Mouse (Mus musculus): ENCODE results near the gene Vps37b. TPM values are rescaled to one million over a fixed set of nuclear protein-coding genes. Genes with fewer than 3 reads are reported as not detected.

Vps37b gene
- 70.9 and 81.1 TPM in 2 replicates for polyA plus RNA-seq (2015; fragmentation: Nextera tagmentation; extraction: Ambion mirVana)

GRCm38 (mm10) chr5:124032001-124032508 lies at the start of gene Vps37b:
TSS of gene Vps37b (minus strand) at chr5:124032270.
- no peaks in the 10 kb centered on the region for H3K36me3 ChIP-seq (ENCODE audit: control insufficient read depth, insufficient read depth, low read length)
- peaks cover 32% of the 10 kb centered on the region for H3K4me1 ChIP-seq (ENCODE audit: control insufficient read depth, insufficient read depth, low read depth, low read length)
- no peaks in the 10 kb centered on the region for H3K27me3 ChIP-seq (replicated peaks; ENCODE audit: control insufficient read depth, insufficient read depth, low read length)
- H3K4me3 ChIP-seq (ENCODE audit: low read length): peak within 1 kb of the TSS; percentile 60
- H3K9me3 ChIP-seq (ENCODE audit: control insufficient read depth, low read length): no peaks in the 10 kb centered on the region
- H3K27ac ChIP-seq (ENCODE audit: low read depth, low read length): peak within 1 kb of the TSS; percentile 87
- peak within 1 kb of the TSS; percentile 71 for H3K4me2 ChIP-seq (ENCODE audit: low read length)
- peak; percentile 65 for ATAC-seq
- peak within 1 kb of the TSS; percentile 79 for H3K9ac ChIP-seq (ENCODE audit: low read depth, low read length)
- WGBS: 0% methylated on average over 44 of the region's 52 CpGs

- H3K4me2 ChIP-seq (ENCODE audit: low read length): no peak overlapping the region
- 94% methylated on average over 17 of the region's 17 CpGs for WGBS
- H3K9me3 ChIP-seq (ENCODE audit: control insufficient read depth, low read length): no peaks in the 10 kb centered on the region
- H3K9ac ChIP-seq (ENCODE audit: low read depth, low read length): no peak overlapping the region
- no peak overlapping the region for H3K4me3 ChIP-seq (ENCODE audit: low read length)
- H3K4me1 ChIP-seq (ENCODE audit: control insufficient read depth, insufficient read depth, low read depth, low read length): no peaks in the 10 kb centered on the region; the same call in none of the 2 replicates
- no peak overlapping the region for H3K27ac ChIP-seq (ENCODE audit: low read depth, low read length)
- no peak for ATAC-seq
- no peaks in the 10 kb centered on the region for H3K27me3 ChIP-seq (replicated peaks; ENCODE audit: control insufficient read depth, insufficient read depth, low read length)
- 0 out of 2 replicates have a peak, but pooled peaks cover 2% of the 10 kb centered on the region for H3K36me3 ChIP-seq (ENCODE audit: control insufficient read depth, insufficient read depth, low read length)
These were observed 47.8 kb upstream of the Vps37b start for GRCm38 (mm10) chr5:124079880-124080279.

GRCm38 (mm10) chr5:124078794-124079416 lies 46.8 kb upstream of the Vps37b start:
- Histone ChIP-seq H3K4me1 (ENCODE audit: control insufficient read depth, insufficient read depth, low read depth, low read length) (peaks cover 2% of the 10 kb centered on the region; the same call in 1 of the 2 replicates), H3K27ac (ENCODE audit: low read depth, low read length) (peak overlapping the region; percentile 69), H3K27me3 (replicated peaks; ENCODE audit: control insufficient read depth, insufficient read depth, low read length) (no peaks in the 10 kb centered on the region), H3K4me3 (ENCODE audit: low read length) (no peak overlapping the region), H3K9ac (ENCODE audit: low read depth, low read length) (no peak overlapping the region), H3K36me3 (ENCODE audit: control insufficient read depth, insufficient read depth, low read length) (0 out of 2 replicates have a peak, but pooled peaks cover 2% of the 10 kb centered on the region), H3K9me3 (ENCODE audit: control insufficient read depth, low read length) (no peaks in the 10 kb centered on the region), H3K4me2 (ENCODE audit: low read length) (peak overlapping the region; percentile 24)
- ATAC-seq: peak; percentile 90
- WGBS: 37% methylated on average over 9 of the region's 9 CpGs

DNA sequence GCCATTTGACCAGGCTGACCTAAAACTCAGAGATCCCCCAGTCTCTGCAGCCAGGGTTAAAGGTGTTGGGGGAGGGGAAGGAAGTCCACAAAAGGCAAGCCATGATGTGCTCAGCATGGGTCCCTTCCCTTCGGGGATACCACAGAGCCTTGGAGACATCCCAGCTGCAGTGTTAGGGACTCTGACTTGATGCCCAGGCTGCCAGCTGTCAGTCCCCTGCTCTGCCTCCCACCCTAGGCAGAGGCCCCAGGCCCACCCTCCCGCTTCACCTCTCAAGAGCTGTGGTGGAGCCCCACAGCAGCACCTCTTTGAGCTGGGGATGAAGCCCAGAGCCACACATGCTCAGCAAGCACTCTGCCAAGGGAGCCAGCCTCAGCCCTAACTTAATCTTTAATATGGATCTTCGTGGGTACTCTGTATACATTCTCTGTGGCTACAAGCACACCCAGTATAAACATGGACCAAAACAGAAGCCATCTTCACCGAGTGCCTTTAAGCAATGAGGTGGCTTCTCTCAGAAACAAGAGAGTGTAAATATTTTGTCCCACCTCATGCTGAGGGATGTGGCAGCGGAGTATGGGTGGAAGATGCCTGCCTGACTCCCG lies 45.9 kb upstream of the Vps37b start:
- peak overlapping the region; percentile 24; the same call in 1 of the 2 replicates for H3K4me2 ChIP-seq (ENCODE audit: low read length)
- no peaks in the 10 kb centered on the region for H3K9me3 ChIP-seq (ENCODE audit: control insufficient read depth, low read length)
- no peak overlapping the region for H3K27ac ChIP-seq (ENCODE audit: low read depth, low read length)
- H3K4me3 ChIP-seq (ENCODE audit: low read length): no peak overlapping the region
- H3K27me3 ChIP-seq (replicated peaks; ENCODE audit: control insufficient read depth, insufficient read depth, low read length): no peaks in the 10 kb centered on the region
- H3K4me1 ChIP-seq (ENCODE audit: control insufficient read depth, insufficient read depth, low read depth, low read length): peaks cover 2% of the 10 kb centered on the region; the same call in 1 of the 2 replicates
- ATAC-seq: no peak
- no peak overlapping the region for H3K9ac ChIP-seq (ENCODE audit: low read depth, low read length)
- 0 out of 2 replicates have a peak, but pooled peaks cover 2% of the 10 kb centered on the region for H3K36me3 ChIP-seq (ENCODE audit: control insufficient read depth, insufficient read depth, low read length)
- 48% methylated on average over 6 of the region's 6 CpGs for WGBS

- WGBS: 76% methylated on average over 13 of the region's 13 CpGs
- no peak overlapping the region for H3K9ac ChIP-seq (ENCODE audit: low read depth, low read length)
- H3K4me3 ChIP-seq (ENCODE audit: low read length): no peak overlapping the region
- 0 out of 2 replicates have a peak, but pooled peaks cover 2% of the 10 kb centered on the region for H3K36me3 ChIP-seq (ENCODE audit: control insufficient read depth, insufficient read depth, low read length)
- peaks cover 2% of the 10 kb centered on the region; the same call in 1 of the 2 replicates for H3K4me1 ChIP-seq (ENCODE audit: control insufficient read depth, insufficient read depth, low read depth, low read length)
- no peak overlapping the region for H3K4me2 ChIP-seq (ENCODE audit: low read length)
- H3K9me3 ChIP-seq (ENCODE audit: control insufficient read depth, low read length): no peaks in the 10 kb centered on the region
- no peaks in the 10 kb centered on the region for H3K27me3 ChIP-seq (replicated peaks; ENCODE audit: control insufficient read depth, insufficient read depth, low read length)
- H3K27ac ChIP-seq (ENCODE audit: low read depth, low read length): no peak overlapping the region
- ATAC-seq: no peak
These were observed 45.2 kb upstream of the Vps37b start for GRCm38 (mm10) chr5:124077241-124077640.

DNA sequence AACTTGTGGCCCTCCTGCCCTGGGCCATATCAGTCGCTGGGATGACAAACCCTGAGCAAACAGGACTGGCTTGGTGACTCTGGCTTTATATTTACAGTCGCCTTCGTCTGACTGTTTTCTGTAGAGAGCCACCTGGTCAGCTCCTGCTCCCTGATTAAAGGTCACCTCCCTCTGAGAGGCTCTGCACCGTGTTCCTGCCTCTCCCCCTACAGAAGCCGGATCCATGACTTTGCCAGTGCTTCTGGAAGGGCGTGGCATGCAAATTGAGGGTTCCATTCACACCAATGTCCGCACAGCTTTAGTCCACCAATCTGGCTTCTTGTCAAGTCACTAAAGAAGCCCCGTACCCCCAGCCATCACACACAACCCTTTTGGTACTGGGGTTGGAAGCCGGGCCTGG lies 44.5 kb upstream of the Vps37b start:
- H3K36me3 ChIP-seq (ENCODE audit: control insufficient read depth, insufficient read depth, low read length): 0 out of 2 replicates have a peak, but pooled peaks cover 2% of the 10 kb centered on the region
- H3K4me2 ChIP-seq (ENCODE audit: low read length): no peak overlapping the region
- no peak overlapping the region for H3K4me3 ChIP-seq (ENCODE audit: low read length)
- H3K9me3 ChIP-seq (ENCODE audit: control insufficient read depth, low read length): no peaks in the 10 kb centered on the region
- no peak for ATAC-seq
- WGBS: 52% methylated on average over 9 of the region's 9 CpGs
- no peak overlapping the region for H3K27ac ChIP-seq (ENCODE audit: low read depth, low read length)
- peaks cover 2% of the 10 kb centered on the region; the same call in 1 of the 2 replicates for H3K4me1 ChIP-seq (ENCODE audit: control insufficient read depth, insufficient read depth, low read depth, low read length)
- no peaks in the 10 kb centered on the region for H3K27me3 ChIP-seq (replicated peaks; ENCODE audit: control insufficient read depth, insufficient read depth, low read length)
- H3K9ac ChIP-seq (ENCODE audit: low read depth, low read length): no peak overlapping the region

- Histone ChIP-seq H3K4me1 (ENCODE audit: control insufficient read depth, insufficient read depth, low read depth, low read length) (peaks cover 2% of the 10 kb centered on the region; the same call in 1 of the 2 replicates), H3K4me2 (ENCODE audit: low read length) (no peak overlapping the region), H3K36me3 (ENCODE audit: control insufficient read depth, insufficient read depth, low read length) (0 out of 2 replicates have a peak, but pooled peaks cover 2% of the 10 kb centered on the region), H3K4me3 (ENCODE audit: low read length) (no peak overlapping the region), H3K9me3 (ENCODE audit: control insufficient read depth, low read length) (no peaks in the 10 kb centered on the region), H3K9ac (ENCODE audit: low read depth, low read length) (no peak overlapping the region), H3K27me3 (replicated peaks; ENCODE audit: control insufficient read depth, insufficient read depth, low read length) (no peaks in the 10 kb centered on the region), H3K27ac (ENCODE audit: low read depth, low read length) (no peak overlapping the region)
- WGBS: 74% methylated on average over 9 of the region's 9 CpGs
- no peak for ATAC-seq
These were observed 43.6 kb upstream of the Vps37b start for GRCm38 (mm10) chr5:124075716-124076115.

DNA sequence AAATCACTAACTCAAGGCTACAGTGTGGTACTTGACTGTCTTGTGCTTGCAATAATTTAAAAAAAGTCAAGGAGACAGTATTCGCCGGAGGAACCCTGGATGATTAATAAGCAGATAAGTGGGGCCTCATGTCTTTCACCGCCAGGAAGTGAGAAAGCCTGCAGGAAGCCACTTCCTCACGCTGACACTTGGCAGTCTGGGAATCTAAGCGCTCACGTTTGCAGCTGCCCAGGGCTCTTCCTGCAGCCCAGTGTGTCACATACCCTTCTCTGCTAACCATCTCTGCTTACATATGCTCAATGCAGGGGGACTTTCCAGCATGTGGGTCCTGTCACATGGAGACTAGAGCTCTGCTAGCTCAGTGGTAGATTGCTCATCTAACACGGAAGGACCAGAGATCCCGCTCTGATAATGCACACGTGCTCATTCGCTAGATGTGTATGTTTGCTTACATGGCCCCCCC lies 42.8 kb upstream of the Vps37b start:
- no peak overlapping the region for H3K4me2 ChIP-seq (ENCODE audit: low read length)
- 0 out of 2 replicates have a peak, but pooled peaks cover 2% of the 10 kb centered on the region for H3K36me3 ChIP-seq (ENCODE audit: control insufficient read depth, insufficient read depth, low read length)
- no peaks in the 10 kb centered on the region for H3K9me3 ChIP-seq (ENCODE audit: control insufficient read depth, low read length)
- H3K27me3 ChIP-seq (replicated peaks; ENCODE audit: control insufficient read depth, insufficient read depth, low read length): no peaks in the 10 kb centered on the region
- H3K4me3 ChIP-seq (ENCODE audit: low read length): no peak overlapping the region
- H3K27ac ChIP-seq (ENCODE audit: low read depth, low read length): no peak overlapping the region
- H3K9ac ChIP-seq (ENCODE audit: low read depth, low read length): no peak overlapping the region
- peaks cover 2% of the 10 kb centered on the region; the same call in 1 of the 2 replicates for H3K4me1 ChIP-seq (ENCODE audit: control insufficient read depth, insufficient read depth, low read depth, low read length)
- ATAC-seq: no peak
- 56% methylated on average over 10 of the region's 10 CpGs for WGBS

- no peak overlapping the region for H3K27ac ChIP-seq (ENCODE audit: low read depth, low read length)
These were observed 41.6 kb upstream of the Vps37b start for GRCm38 (mm10) chr5:124073682-124074081.

More at GRCm38 (mm10) chr5:124073682-124074081, 41.6 kb upstream of the Vps37b start:
- no peak for ATAC-seq
- H3K27me3 ChIP-seq (replicated peaks; ENCODE audit: control insufficient read depth, insufficient read depth, low read length): no peaks in the 10 kb centered on the region
- no peak overlapping the region for H3K9ac ChIP-seq (ENCODE audit: low read depth, low read length)
- H3K9me3 ChIP-seq (ENCODE audit: control insufficient read depth, low read length): no peaks in the 10 kb centered on the region
- no peak overlapping the region for H3K4me3 ChIP-seq (ENCODE audit: low read length)
- no peak overlapping the region for H3K4me2 ChIP-seq (ENCODE audit: low read length)
- peaks cover 2% of the 10 kb centered on the region; the same call in 1 of the 2 replicates for H3K4me1 ChIP-seq (ENCODE audit: control insufficient read depth, insufficient read depth, low read depth, low read length)
- WGBS: 56% methylated on average over 9 of the region's 9 CpGs
- H3K36me3 ChIP-seq (ENCODE audit: control insufficient read depth, insufficient read depth, low read length): 0 out of 2 replicates have a peak, but pooled peaks cover 2% of the 10 kb centered on the region
